Mouse (Mus musculus): ENCODE data around the gene Ms4a4a.

GRCm38 (mm10) chr19:11387685-11388084 lies 12.4 kb downstream of the Ms4a4a start:
- TF ChIP-seq POLR2A (IDR thresholded peaks at IDR 0.05; ENCODE audit: borderline replicate concordance, extremely low read depth, low read depth, low read length) = no peak
- no peak for TF ChIP-seq CTCF (IDR thresholded peaks at IDR 0.05; ENCODE audit: insufficient read depth, low read length)

Measured in lung, adult 2 months (tissue).